Mouse (Mus musculus): ENCODE measurements at regions not wholly inside any gene's neighbourhood (a gene's known extent, or its start where the extent isn't known, plus 50 kb on each side); places are given as distances from the start of the nearest gene placed in this dataset.
"Not testable (repeated sequence)": the region's sequence is repeated elsewhere in the genome, so short reads cannot be mapped to it uniquely, and the experiment has no call there.

GRCm38 (mm10) chr2:95433996-95434395, 884.0 kb upstream of the Lrrc4c start:
- H3K9ac ChIP-seq; H3K27ac ChIP-seq; H3K36me3 ChIP-seq; H3K4me3 ChIP-seq; H3K9me3 ChIP-seq; H3K4me2 ChIP-seq; ATAC-seq (ENCODE audit: low FRiP score); H3K4me1 ChIP-seq (replicated peaks); H3K27me3 ChIP-seq: not testable (repeated sequence)
- WGBS, result 83% methylated on average over 1 of the region's 1 CpGs

GRCm38 (mm10) chr2:95440957-95441356, 877.0 kb upstream of the Lrrc4c start:
- Histone ChIP-seq H3K4me1 (replicated peaks) (no peaks in the 10 kb centered on the region), H3K9me3 (no peaks in the 10 kb centered on the region), H3K9ac (no peak overlapping the region), H3K27ac (no peak overlapping the region), H3K27me3 (no peaks in the 10 kb centered on the region), H3K36me3 (no peaks in the 10 kb centered on the region), H3K4me2 (no peak overlapping the region), H3K4me3 (no peak overlapping the region)
- ATAC-seq (ENCODE audit: low FRiP score), result no peak

- no peaks in the 10 kb centered on the region for H3K27me3 ChIP-seq
- no peaks in the 10 kb centered on the region for H3K36me3 ChIP-seq
- no peaks in the 10 kb centered on the region for H3K4me1 ChIP-seq (replicated peaks)
- WGBS, result 55% methylated on average over 2 of the region's 2 CpGs
- no peak overlapping the region for H3K4me2 ChIP-seq
- no peak overlapping the region for H3K27ac ChIP-seq
- no peak overlapping the region for H3K4me3 ChIP-seq
- no peak for ATAC-seq (ENCODE audit: low FRiP score)
- H3K9ac ChIP-seq, result no peak overlapping the region
- no peaks in the 10 kb centered on the region for H3K9me3 ChIP-seq
Measured at GRCm38 (mm10) chr2:95443245-95443799, 874.6 kb upstream of the Lrrc4c start.

- no peaks in the 10 kb centered on the region for H3K9me3 ChIP-seq
- no peaks in the 10 kb centered on the region for H3K27me3 ChIP-seq
- peak; percentile 74 for ATAC-seq (ENCODE audit: low FRiP score)
- no peak overlapping the region for H3K4me3 ChIP-seq
- WGBS, result 0% methylated on average over 1 of the region's 1 CpGs
- no peak overlapping the region for H3K9ac ChIP-seq
- H3K4me1 ChIP-seq (replicated peaks), result 0 out of 2 replicates have a peak, but pooled peaks cover 3% of the 10 kb centered on the region
- no peak overlapping the region for H3K4me2 ChIP-seq
- no peaks in the 10 kb centered on the region for H3K36me3 ChIP-seq
- no peak overlapping the region for H3K27ac ChIP-seq
Measured at GRCm38 (mm10) chr2:95448897-95449296, 869.1 kb upstream of the Lrrc4c start.

GRCm38 (mm10) chr2:95479827-95480226, 838.1 kb upstream of the Lrrc4c start:
- no peak overlapping the region for H3K4me2 ChIP-seq
- no peaks in the 10 kb centered on the region for H3K27me3 ChIP-seq
- WGBS, result 91% methylated on average over 5 of the region's 5 CpGs
- no peaks in the 10 kb centered on the region for H3K9me3 ChIP-seq
- no peaks in the 10 kb centered on the region for H3K36me3 ChIP-seq
- no peak overlapping the region for H3K9ac ChIP-seq
- no peak overlapping the region for H3K4me3 ChIP-seq
- no peaks in the 10 kb centered on the region for H3K4me1 ChIP-seq (replicated peaks)
- no peak overlapping the region for H3K27ac ChIP-seq
- ATAC-seq (ENCODE audit: low FRiP score), result no peak

DNA sequence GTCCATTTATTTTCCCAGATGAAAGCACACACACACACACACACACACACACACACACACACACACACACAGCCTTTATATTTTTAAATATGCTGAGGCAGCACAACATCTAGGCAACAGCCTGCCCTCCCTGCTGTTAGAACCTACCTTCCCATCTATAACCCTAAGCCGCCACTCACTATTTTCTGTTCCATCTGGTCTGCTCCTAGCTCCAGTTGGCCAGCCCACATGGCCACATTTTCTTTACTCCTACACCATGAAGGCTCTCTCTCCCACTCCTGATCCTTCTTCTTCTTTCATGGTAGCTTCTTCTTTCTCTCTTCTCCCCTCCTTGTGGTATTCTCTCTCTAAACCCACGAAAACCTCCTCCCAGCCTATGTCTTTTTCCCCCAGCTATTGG, 834.6 kb upstream of the Lrrc4c start:
- Histone ChIP-seq H3K4me1 (replicated peaks) (no peaks in the 10 kb centered on the region), H3K9ac (no peak overlapping the region), H3K27ac (no peak overlapping the region), H3K27me3 (no peaks in the 10 kb centered on the region), H3K4me2 (no peak overlapping the region), H3K9me3 (no peaks in the 10 kb centered on the region), H3K36me3 (no peaks in the 10 kb centered on the region), H3K4me3 (no peak overlapping the region)
- no peak for ATAC-seq (ENCODE audit: low FRiP score)
- WGBS, result 84% methylated on average over 2 of the region's 2 CpGs

GRCm38 (mm10) chr2:95487580-95488135, 830.3 kb upstream of the Lrrc4c start:
- Histone ChIP-seq H3K27ac (no peak overlapping the region), H3K4me1 (replicated peaks) (no peaks in the 10 kb centered on the region), H3K4me3 (no peak overlapping the region), H3K9me3 (no peaks in the 10 kb centered on the region), H3K4me2 (no peak overlapping the region), H3K9ac (no peak overlapping the region), H3K27me3 (no peaks in the 10 kb centered on the region), H3K36me3 (no peaks in the 10 kb centered on the region)
- no peak for ATAC-seq (ENCODE audit: low FRiP score)
- WGBS, result 94% methylated on average over 3 of the region's 3 CpGs

DNA sequence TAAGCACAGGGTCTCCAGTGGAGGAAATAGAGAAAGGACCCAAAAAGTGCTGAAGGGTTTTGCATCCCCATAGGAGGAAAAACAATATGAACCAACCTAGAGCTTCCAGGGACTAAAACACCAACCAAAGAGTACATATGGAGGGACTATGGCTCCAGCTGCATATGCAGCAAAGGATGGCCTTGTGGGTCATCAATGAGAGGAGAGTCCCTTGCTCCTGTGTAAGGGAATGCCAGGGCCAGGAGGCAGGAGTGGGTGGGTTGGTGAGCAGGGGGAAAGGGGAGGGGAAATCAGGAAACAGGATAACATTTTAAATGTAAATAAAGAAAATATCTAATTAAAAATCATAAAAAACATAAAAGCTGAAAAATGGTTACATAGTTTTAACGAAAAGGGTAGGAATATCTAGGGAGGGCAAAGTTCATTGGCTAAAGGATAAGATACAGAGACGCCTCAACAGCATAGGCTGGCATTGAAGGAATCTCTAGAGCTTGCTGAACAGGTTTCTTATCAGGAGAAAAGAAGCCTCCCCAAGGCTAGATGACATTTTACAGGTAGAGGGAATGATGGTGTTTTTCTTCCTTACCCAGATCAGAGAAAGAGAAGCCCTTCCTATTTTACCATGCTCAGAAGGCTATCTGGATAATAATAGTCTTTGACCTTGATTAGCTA, 823.8 kb upstream of the Lrrc4c start:
- Histone ChIP-seq H3K9me3 (no peaks in the 10 kb centered on the region), H3K4me3 (no peak overlapping the region), H3K27ac (no peak overlapping the region), H3K9ac (no peak overlapping the region), H3K27me3 (no peaks in the 10 kb centered on the region), H3K36me3 (no peaks in the 10 kb centered on the region), H3K4me1 (replicated peaks) (no peaks in the 10 kb centered on the region), H3K4me2 (no peak overlapping the region)
- WGBS, result 93% methylated on average over 2 of the region's 2 CpGs
- no peak for ATAC-seq (ENCODE audit: low FRiP score)

DNA sequence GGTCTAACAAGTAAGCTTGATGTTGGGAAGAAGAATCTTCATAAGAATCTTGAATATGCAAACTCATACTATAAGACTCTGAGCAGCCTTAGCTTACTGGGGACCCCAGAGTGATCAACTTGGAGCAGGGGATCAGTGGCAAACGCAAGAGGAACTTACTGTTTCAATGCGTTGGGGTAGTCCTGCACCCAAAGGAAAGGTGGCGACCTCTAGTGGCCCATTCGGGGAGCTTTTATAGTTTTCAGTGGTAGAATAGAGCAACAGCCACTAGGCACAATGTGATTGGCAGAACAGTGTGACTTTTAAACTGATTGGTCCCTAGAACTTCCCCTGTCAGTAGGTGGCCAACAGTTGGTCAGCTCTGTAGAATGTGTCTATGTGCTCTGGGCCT, 823.3 kb upstream of the Lrrc4c start:
- WGBS, result 49% methylated on average over 4 of the region's 4 CpGs
- no peak overlapping the region for H3K4me2 ChIP-seq
- no peaks in the 10 kb centered on the region for H3K27me3 ChIP-seq
- H3K9me3 ChIP-seq, result no peaks in the 10 kb centered on the region
- no peak overlapping the region for H3K4me3 ChIP-seq
- H3K27ac ChIP-seq, result no peak overlapping the region
- ATAC-seq (ENCODE audit: low FRiP score), result no peak
- no peak overlapping the region for H3K9ac ChIP-seq
- no peaks in the 10 kb centered on the region for H3K4me1 ChIP-seq (replicated peaks)
- no peaks in the 10 kb centered on the region for H3K36me3 ChIP-seq

DNA sequence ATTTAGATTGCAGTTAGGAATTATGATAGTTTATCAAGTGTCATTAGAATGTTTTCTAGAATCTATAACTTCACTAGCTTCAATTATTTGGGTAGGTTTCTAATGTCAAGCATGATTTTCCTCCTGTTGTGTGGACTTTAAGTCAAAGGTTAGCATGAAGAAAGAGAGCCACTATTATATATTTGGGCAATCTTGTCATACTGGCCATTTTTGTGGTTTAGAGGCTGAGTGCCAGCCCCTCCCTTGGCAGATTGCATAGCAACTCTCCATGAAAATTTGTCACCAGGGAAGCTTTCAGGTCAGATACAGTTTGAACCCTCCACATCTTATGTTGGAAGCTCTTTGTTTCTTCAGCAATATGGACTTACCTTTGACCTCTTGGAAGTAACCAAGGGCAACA, 806.7 kb upstream of the Lrrc4c start:
- Histone ChIP-seq H3K9ac (no peak overlapping the region), H3K4me2 (no peak overlapping the region), H3K4me3 (no peak overlapping the region), H3K4me1 (replicated peaks) (no peaks in the 10 kb centered on the region), H3K9me3 (no peaks in the 10 kb centered on the region), H3K27me3 (no peaks in the 10 kb centered on the region), H3K36me3 (no peaks in the 10 kb centered on the region), H3K27ac (no peak overlapping the region)
- no peak for ATAC-seq (ENCODE audit: low FRiP score)

GRCm38 (mm10) chr2:95521624-95522023, 796.3 kb upstream of the Lrrc4c start:
- H3K4me1 ChIP-seq (replicated peaks), result no peaks in the 10 kb centered on the region
- no peak for ATAC-seq (ENCODE audit: low FRiP score)
- H3K4me2 ChIP-seq, result no peak overlapping the region
- no peaks in the 10 kb centered on the region for H3K27me3 ChIP-seq
- H3K9me3 ChIP-seq, result no peaks in the 10 kb centered on the region
- no peak overlapping the region for H3K27ac ChIP-seq
- H3K4me3 ChIP-seq, result no peak overlapping the region
- H3K36me3 ChIP-seq, result no peaks in the 10 kb centered on the region
- H3K9ac ChIP-seq, result no peak overlapping the region

GRCm38 (mm10) chr2:95524590-95525266, 793.2 kb upstream of the Lrrc4c start:
- Histone ChIP-seq H3K9me3 (no peaks in the 10 kb centered on the region), H3K4me2 (no peak overlapping the region), H3K36me3 (no peaks in the 10 kb centered on the region), H3K4me3 (no peak overlapping the region), H3K27ac (no peak overlapping the region), H3K4me1 (replicated peaks) (no peaks in the 10 kb centered on the region), H3K9ac (no peak overlapping the region), H3K27me3 (no peaks in the 10 kb centered on the region)
- WGBS, result 50% methylated on average over 4 of the region's 4 CpGs
- ATAC-seq (ENCODE audit: low FRiP score), result no peak

DNA sequence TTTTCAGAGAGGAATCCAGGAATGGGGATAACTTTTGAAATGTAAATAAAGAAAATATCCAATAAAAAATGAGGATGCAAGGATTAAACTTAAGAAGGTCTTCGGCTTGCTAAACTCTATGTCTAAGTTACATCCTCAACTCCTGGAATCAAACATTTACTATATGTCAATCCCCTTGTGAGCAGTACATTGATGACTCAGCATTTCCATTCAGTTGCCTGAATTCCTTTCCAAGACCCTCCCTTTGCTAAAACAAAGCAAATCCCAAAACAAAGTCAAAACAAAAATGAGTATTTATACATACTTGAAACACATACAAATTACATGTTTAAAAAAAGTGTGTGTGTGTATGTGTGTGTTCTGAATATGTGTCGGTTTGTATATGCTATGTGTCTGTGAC, 753.9 kb upstream of the Lrrc4c start:
- Histone ChIP-seq H3K36me3 (no peaks in the 10 kb centered on the region), H3K9me3 (no peaks in the 10 kb centered on the region), H3K4me1 (replicated peaks) (no peaks in the 10 kb centered on the region), H3K9ac (no peak overlapping the region), H3K4me3 (no peak overlapping the region), H3K27ac (no peak overlapping the region), H3K4me2 (no peak overlapping the region), H3K27me3 (no peaks in the 10 kb centered on the region)
- 84% methylated on average over 2 of the region's 2 CpGs for WGBS
- no peak for ATAC-seq (ENCODE audit: low FRiP score)

Data from hindbrain, embryonic 13.5 days (tissue).